Mouse (Mus musculus) brain, embryonic 18.5 days (tissue): Measurements from ENCODE around the gene Eloa.
A peak's percentile ranks its signal among the peaks of the same experiment; 100 is the strongest.

Source experiments
- DNase-seq: peaks from one replicate; pipeline ENCODE4 v3.0.0-alpha.2; 2012; ENCODE audit warnings: low read depth, low spot score

The Eloa gene

DNA sequence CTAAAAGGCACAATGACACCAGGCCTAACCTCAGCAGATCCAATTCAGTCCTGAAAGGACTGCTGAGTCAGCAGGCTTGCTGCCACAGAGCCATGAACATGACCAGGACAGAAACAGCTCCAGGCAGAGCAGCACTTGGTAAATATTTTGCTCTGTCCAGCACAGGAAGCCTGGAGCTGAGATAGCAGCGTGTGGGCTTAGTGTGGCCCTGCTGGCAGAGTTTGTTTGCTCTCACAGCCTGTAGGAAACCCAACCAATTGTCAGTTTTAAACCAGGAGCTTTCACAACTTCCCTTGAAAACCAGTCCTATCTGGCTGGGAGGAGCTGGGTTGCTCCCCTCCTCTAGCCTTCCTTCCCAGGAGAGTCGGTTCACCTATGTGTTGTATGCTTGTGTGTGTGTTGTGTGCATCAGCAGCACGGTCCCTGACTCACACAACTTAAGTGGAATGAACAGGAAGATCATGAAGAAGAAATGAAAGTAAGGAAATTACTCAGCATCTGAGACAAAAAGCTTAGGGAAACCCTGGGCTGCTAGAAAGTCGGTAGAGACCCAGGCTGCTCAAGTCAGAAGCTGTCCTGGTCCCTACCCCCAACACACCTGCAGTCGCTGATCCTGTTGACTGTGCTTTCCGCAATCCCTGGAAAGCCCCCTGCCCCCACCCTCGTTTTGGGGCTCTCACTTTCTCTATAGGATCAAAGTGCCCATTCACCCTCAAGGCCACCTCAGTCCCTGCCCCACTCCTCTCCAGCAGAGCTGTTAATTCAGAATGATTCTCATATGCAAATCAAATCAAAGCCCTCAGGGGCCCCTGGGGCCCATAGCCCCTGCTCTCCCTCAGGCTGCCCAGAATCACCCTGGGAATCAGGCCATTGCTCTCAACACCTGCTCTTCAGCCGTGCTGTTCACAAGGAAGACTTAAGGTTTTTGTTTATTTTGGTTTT is 9.7 kb upstream of the Eloa start:
- DNase-seq: no peak

DNA sequence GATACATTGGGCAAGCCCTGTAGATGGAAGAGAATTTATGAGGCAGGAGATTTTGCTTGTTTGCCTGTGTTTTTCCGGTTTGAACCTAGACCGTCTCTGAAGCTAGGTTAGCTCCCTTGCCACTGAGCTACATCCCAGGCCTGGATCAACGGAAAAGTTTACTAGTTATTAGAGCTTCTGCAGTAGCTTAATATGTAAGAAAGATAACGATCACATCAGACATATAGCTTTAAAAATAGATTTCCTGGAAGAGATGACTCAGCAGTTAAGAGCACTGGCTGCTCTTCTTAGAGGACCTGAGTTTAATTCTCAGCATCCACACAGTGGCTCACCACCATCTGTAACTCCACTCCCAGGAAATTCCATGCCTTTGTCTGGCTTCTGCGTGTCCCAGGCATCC is 7.1 kb upstream of the Eloa start:
- DNase-seq: no peak

DNA sequence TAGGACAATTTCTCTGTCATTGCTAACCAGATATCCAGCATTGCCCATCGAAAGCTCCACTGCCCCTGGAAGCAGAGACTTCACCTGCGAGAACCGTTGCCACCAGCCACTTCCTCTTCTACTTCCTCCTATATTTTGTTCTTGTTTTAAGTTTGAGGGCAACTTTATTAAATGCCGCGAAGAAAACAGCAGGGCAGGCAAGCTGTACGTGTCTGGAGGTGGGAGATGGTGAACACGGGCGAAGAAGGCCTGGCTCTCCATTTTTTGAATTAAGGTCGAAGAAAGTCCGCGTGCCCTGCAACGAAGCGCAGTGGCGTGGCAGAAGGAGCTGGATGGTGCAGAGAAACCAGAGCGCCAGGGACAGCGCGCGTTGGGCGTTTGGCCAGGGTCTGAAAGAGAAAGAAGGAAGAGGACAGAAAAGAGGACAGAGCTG is 6.6 kb upstream of the Eloa start:
- no peak for DNase-seq

DNA sequence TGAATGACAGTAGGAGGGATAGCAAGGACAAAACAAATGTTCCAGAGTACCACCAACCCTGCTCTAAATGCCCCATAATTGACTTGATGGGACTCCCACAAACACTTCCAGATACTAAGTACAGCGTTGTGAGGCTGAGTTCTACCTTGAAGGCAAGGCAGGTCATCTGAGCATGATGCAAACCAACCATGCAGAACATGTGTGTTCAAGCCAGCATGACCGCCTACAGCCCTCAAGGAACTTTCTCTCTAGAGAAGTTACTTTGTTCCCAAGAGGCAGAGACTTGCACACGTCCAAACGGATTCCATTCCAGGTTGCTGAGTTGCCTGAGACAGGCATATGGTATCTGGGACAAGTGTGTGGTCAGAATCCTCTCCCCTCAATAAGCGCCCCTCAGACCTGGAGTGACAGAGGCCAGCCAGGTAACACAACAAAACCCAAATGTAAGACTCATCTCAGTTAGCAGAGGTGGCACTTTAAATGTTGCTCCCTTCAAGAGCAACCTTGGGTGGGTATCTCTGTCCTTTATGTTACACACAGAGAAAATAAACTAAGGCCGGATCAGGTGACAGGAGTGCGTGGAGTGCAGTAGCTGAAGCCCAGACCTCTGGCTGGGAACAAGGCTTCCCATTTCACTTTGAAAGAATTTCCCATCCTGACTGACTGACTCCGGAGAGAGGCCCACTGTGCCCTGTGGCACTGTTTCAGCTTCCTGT is 6.0 kb upstream of the Eloa start:
- DNase-seq: no peak

DNA sequence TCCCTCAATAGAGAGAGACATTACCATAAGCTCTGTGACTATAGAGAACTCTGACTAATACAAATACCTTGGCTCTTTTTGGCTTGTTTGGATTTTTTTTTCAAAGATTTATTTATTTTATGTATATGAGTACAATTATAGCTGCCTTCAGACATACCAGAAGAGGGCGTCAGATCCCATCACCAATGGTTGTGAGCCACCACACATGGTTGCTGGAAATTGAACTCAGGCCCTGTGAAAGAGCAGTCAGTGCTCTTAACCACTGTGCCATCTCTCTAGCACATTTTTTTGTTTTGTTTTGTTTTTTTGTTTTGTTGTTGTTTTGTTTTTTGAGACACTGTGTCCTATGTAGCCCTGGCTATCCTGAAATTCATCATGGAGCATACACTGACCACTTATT is 3.8 kb upstream of the Eloa start:
- no peak for DNase-seq

DNA sequence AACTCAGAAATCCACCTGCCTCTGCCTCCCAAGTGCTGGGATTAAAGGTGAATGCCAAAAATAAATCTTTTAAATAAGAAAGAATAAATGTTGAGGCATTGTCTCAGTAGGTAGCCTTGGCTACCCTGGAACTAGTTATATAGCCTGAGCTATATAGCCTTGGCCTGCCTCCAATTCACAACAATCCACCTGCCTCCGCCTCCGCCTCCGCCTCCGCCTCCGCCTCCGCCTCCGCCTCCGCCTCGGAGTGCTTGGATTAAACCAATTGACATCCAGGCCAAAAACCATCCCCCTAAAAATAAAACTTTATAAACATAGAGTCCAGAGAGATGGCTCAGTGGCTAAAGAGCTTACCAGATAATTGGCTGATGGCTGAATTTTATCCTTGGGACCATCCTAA is 1.4 kb upstream of the Eloa start:
- DNase-seq: no peak

DNA sequence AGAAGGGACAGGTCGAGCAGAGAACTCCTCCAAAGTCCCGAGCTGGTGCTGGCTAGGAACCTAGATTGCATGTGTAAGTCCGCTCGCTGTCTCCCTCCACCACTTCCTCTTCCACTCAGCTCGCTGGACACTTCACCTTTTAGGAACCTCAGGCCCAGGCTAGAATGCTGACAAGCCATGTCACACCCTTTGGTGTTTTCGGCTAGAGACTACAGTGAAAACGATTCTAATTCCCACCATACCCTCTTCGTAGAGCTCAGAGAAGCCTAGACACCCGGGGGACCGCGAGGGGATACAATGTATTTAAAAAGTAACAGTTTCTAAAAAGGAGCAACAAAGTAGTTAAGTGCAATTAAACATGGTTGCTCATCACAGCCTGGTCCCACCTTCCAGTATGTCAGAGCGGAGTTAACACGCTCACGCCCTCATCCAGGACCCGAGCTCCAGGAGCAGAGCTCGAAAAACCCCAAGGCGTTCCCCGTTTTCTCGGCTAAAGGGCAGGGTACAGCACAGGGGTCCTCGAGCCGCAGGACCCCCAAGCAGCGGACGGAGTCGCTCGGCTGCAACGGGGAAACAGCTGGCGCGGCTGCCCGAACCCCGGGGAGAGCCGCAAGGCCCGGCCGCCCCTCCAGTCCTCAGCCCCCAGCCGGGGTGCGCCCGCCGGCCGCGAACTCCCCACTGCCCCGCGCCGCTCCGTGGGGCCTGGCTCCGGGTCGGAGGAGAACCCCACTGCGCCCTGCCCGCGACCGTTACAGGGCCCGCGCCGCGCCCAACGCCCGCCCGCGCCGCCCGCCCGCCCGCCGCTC is 617 bp downstream of the Eloa start:
- no peak for DNase-seq

DNA sequence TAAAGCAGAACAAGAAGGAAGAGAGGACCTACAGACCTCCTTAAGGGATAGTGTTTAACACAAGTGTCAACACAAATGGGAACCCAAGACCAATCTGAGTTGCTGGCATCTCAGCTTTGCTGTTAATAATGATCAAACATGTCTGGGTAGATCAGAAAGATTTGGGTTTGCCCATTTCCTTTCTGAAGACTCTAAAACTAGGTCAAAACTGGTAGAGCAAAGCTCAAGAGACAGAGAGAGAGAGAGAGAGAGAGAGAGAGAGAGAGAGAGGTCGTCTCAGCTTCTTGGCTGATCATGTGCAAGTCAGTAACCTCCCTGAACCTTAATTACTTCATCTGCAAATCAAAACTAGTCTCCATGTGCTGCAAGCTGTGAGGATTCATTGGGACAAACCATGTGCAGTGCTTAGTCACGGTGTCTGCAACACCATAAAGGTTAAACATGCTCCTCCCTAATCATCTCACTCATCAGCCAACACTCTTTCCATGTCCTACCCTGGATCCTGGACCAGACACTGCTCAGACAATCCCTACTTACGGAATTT is 5.4 kb downstream of the Eloa start:
- no peak for DNase-seq

DNA sequence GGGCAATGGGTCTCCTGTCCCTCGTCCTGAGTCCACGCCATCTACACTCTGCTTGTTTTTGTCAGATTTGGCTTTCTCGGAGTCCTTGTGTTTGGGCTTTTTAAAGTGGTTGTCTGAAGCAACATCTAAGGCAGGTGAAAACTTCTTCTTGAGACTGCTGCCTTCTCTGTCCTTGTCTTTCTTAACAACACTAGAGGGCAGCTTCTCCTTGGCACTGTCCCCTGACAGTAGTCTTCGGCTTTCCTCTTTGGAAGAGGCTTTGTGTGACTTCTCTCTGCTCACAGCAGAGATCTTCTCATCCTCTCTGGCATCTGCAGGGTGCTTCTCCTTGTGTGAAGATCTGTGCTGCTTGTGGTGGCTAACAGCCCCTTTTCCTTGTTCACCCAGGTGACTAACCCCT is 11.0 kb downstream of the Eloa start:
- DNase-seq: no peak

DNA sequence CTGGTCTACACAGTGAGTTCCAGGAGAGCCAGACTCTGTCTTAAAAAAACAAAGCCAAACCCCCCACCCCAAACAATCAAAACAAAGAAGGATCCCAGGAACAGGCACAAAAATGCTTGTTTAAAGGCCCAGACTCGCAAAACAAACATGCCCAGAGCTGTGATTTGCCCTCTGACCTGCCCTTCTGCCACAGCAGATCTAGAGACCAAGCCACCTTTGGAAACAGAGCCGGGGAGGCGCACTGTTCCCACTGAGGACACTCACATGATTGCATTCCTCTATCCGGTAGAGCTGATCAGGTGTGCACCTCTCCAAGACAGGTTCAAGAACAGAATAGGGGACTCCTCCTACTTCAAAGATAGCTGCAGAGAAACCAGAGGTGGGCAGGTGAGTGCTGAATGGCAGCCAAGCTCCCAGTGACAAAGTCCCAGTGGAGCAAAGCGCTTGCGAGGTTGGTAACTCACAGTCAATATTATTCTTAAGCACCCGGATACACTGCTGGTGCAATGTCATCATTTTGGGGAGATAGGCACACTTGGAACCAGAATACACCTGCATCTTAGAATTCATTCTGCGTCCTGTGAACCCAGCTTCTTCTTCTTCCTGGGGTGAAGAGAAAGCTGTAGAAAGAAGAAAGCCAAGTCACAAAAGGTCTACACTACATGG is 12.6 kb downstream of the Eloa start:
- no peak for DNase-seq

DNA sequence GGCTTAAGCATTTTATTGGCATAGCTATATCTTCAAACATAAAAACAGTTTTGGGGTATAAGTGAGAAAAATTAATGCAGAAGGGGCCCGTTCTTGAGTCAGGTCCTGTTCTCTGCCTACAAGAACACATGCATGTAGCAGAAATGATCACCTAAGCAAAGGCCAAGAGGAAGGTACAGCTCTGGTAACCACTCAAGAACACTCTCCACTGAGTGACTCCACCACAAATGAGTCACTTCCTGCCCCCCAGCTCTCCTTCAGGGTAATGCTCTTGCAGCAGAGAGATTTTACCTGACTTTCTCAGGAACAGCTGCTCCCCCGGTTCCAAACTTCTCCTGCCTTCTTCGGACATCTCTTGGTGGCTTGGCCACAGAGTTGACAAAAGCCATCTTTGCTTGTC is 14.7 kb downstream of the Eloa start:
- DNase-seq: no peak

DNA sequence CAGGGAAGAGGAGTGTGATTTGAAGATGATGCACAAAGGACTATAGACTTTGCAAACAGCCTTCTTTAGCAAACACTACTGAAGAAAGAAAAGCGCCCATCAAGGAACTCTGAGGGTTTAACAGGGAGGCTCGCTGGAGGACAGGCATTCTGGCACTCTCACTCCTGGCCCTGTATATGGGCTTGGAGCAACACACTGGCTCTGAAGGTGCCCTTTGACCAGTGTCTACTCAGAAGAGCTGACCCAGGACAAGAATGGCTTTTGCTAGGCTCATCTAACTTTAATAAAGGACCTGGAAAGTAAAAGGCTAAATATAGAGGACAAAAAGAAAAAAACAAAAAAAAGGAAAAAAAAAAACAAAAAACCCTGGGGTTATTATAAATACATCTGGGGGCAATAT is 16.6 kb downstream of the Eloa start:
- no peak for DNase-seq

DNA sequence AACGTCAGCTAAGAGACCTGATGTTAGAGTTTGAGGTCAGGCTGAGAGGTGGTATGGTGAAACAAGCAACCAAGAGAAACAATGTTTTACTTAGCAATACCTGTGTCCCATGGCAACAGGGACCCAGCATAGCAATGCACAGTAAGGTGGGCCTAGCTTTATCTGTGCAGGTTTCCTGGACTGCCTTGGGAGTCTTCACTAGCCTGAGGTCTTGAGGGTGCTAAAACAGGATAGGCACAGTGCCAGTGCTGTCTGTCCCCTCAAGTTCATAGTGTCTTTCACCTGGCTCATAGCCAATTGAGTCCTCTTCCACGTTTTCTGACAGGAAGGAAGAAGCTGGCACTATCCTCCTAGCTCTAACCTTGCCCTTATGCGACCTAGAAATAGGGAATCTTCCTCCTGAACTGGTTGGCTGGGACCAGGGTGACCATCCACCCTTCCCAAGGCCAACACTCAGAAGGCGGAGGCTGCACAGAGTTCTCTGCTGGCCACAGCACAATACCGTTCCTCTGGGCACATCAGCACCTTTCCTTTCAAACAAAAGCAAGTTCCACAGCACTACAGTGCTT is 17.4 kb downstream of the Eloa start:
- DNase-seq: no peak

DNA sequence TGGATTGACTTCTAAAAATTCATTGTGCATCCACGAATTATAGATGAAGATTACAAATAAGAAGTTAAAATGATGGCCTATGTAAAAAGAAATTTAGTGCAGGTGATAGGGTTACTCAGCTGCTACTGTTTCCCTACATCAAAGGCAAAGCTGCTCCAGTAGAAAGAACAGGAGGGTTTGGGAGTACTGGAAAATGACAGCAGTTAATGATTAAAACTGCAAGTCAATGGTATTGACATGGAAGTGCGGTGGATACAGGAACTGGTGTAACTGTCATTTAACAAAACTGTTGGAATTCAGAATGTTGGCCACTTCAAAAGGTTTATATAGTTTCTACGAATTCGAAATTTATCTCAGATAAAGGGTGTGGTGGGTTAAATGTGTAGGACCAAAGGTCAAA is 26.4 kb downstream of the Eloa start:
- no peak for DNase-seq

DNA sequence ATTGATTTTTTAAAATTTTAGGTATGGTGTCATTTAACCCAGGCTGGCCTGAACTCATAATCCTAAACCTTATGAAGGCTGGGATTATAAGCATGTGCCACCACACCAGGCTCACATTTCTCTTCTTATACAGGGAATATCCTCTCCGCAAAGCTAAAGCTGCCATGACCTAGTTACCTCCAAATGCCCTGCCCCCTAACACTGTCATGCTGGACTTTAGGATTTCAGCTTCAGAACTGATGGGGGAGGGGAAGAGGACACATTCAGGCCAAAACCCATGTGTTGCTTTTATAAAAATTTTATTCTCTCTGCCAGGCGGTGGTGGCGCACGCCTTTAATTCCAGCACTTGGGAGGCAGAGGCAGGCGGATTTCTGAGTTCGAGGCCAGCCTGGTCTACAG is 27.6 kb downstream of the Eloa start:
- no peak for DNase-seq

DNA sequence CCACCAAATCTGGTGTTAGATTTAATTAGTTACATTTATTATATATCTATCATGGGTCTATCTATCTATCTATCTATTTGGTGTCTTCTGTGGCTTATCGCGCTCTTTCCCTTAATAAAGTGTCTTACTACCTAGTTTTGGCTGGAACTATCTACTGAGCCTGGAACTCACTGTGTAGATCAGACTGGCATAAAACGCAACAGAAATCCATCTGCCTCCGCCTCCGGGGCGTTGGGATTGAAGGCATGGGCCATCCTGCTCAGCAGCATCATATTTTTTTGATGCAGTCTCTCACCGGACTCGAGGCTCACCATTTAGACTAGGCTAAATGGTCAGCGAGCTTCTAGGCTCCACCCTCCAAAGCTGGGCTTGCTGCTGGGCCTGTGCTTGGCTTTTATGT is 33.8 kb downstream of the Eloa start:
- no peak for DNase-seq

DNA sequence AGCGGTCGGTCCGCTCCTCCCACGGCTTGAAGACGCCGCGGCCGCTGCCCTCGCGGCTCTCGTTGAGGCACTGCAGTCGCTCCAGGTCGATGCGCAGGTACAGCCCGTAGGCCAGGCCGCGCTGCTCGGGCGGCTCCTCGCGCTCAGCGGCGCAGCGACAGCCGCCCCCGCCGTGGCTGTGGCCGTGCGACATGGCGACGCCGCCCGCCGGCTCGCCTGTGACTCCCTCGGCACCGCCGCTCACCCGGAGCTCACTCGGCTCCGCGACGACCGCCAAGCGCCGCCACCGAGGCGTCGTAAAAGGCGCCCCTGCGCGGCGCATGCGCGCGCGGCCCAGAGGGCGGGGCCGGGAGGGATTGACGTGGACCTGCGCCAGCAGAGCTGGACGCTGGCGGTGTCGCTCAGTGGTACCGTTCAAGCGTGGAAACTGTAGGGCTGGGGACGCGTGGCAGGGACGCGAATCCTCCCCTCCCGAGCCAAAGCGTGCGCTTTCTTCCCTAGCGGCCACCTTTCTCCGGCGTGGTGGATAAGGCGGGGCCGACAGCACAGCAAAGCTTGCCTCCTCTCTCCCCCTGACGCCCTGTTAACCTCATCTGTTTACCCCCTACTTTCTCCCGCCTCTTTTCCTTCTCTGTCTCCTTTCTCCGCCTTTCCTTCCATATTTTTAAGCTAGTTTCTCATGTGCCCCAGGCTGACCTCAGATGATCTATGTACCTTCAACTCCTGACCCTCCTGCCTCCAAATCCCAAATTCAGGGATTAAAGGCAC is 34.4 kb downstream of the Eloa start, which contains the start of gene Pithd1:
Gene Pithd1 (minus strand): TSS at position 322 of the 768 bp plus-strand sequence.
- DNase-seq: peak; percentile 78

DNA sequence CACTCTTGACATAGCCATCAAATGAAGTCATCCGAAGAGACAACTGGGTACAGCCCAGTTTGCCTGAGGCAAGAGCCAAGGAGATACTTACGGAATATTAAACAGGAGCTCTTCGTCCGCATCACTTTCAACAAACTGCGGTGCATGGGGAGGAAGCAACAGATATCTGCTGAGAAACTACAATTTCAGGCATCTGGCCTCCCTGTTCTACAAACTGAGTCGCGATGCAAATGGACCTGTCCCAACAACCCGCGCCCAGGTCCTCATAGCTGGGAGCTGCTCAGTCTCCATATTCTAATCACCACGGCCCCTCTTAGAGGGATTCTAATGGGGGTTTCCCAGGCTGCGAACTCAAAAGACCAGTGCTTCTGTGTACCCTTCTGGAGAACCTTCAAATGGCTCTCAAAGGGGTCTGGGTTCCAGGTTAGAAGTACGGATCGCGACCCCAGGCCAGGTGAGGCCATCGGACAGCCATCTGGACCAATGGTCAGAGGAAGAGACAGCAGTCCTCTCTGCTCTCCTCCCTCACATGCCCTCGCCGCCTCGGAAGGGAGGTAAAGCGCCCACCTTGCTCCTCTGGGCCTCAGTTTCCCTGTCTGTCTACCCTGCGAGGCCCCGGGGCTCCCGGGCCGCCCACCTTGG is 35.1 kb downstream of the Eloa start:
- DNase-seq: no peak

DNA sequence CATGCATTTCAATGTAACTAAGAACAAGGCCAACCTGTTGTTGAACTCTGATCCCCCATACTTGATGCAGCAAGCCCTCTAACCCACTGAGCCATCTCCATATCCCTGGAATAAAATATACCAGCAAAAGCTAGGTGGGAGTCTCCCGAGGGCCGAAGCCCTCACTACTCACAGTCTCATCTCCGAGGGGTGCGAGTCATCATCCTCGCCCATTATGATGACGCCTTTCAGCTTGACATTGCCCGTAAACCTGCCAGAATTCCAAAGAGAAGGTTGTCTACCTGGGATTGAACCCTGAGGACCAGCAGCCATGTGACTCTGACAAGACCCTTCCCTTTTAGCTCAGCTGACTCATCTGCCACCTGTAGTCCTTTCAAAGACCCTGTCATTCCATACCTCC is 35.8 kb downstream of the Eloa start:
- DNase-seq: no peak

DNA sequence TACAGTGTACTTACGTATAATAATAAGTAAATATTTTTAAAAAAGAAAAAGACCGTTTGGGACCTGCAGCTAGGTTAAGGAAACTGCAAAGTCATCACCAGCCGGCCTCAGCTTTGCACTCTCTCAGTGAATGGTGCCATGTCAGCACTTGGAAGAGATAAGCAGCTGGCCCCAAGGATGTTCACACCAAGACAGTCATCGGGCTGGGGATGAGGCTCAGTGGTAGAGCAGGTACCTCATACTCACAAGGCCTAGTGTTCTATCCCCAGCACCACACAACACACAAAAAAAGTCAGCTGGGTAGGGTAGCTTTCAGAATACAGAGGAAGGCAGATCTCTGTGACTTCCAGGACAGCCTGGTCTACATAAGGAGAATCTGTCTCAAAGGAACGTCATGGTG is 36.4 kb downstream of the Eloa start:
- DNase-seq: no peak
